Mouse (Mus musculus) layer of hippocampus, adult 18-20 months (tissue): Measurements from ENCODE around the gene Diaph3. TPM values are rescaled to one million over a fixed set of nuclear protein-coding genes. Genes with fewer than 3 reads are reported as not detected.

Source experiments
- DNase-seq, 2 experiments: peaks; one replicate each; pipeline ENCODE4 v3.0.0; 2022; ENCODE audit warnings: low spot score in 2 of 2
- total RNA-seq, 2 experiments: library from RNA; stranded (reverse); gene quantifications; 2 replicates each; pipeline ENCODE4 v1.2.3; 2021

The Diaph3 gene
- total RNA-seq, 2 experiments from 2014 or later = 4.8 to 5.1 TPM

GRCm38 (mm10) chr14:86861277-86861946, 279.6 kb downstream of the Diaph3 start:
- DNase-seq = peak in 1 of 2 experiments; percentile 26

- DNase-seq = no peak
Measured at GRCm38 (mm10) chr14:86847154-86847810, 293.8 kb downstream of the Diaph3 start.

GRCm38 (mm10) chr14:86844075-86844474, 297.0 kb downstream of the Diaph3 start:
- no peak for DNase-seq

GRCm38 (mm10) chr14:86837642-86838041, 303.4 kb downstream of the Diaph3 start:
- DNase-seq = no peak

- peak; percentile 18 to 57 for DNase-seq
Measured at GRCm38 (mm10) chr14:86834851-86835250, 306.2 kb downstream of the Diaph3 start.

- DNase-seq = no peak
Measured at GRCm38 (mm10) chr14:86834269-86834668, 306.8 kb downstream of the Diaph3 start.

GRCm38 (mm10) chr14:86833003-86833402, 308.0 kb downstream of the Diaph3 start:
- DNase-seq = peak in 1 of 2 experiments; percentile 20

- no peak for DNase-seq
Measured at GRCm38 (mm10) chr14:86816246-86816645, 324.8 kb downstream of the Diaph3 start.

- no peak for DNase-seq
Measured at GRCm38 (mm10) chr14:86788880-86789641, 352.0 kb downstream of the Diaph3 start.

GRCm38 (mm10) chr14:86786866-86787265, 354.2 kb downstream of the Diaph3 start:
- DNase-seq = no peak

GRCm38 (mm10) chr14:86781553-86782273, 359.3 kb downstream of the Diaph3 start:
- DNase-seq = peak in 1 of 2 experiments; percentile 81

- peak; percentile 42 to 73 for DNase-seq
Measured at GRCm38 (mm10) chr14:86773311-86773710, 367.7 kb downstream of the Diaph3 start.

- no peak for DNase-seq
Measured at GRCm38 (mm10) chr14:86772176-86773150, 368.6 kb downstream of the Diaph3 start.

- no peak for DNase-seq
Measured at GRCm38 (mm10) chr14:86764286-86764685, 376.7 kb downstream of the Diaph3 start.

GRCm38 (mm10) chr14:86757604-86758520, 383.2 kb downstream of the Diaph3 start:
- DNase-seq = no peak

- DNase-seq = no peak
Measured at GRCm38 (mm10) chr14:86757132-86757531, 383.9 kb downstream of the Diaph3 start.

GRCm38 (mm10) chr14:86750351-86750750, 390.7 kb downstream of the Diaph3 start:
- DNase-seq = peak in 1 of 2 experiments; percentile 59

GRCm38 (mm10) chr14:86749425-86749824, 391.6 kb downstream of the Diaph3 start:
- DNase-seq = no peak

- DNase-seq = peak; percentile 89 to 95
Measured at GRCm38 (mm10) chr14:86748876-86749275, 392.2 kb downstream of the Diaph3 start.
